Mouse (Mus musculus) left cerebral cortex, postnatal 4 days (tissue): ENCODE measurements around the gene Gm26657. TPM values are rescaled to one million over a fixed set of nuclear protein-coding genes. Genes with fewer than 3 reads are reported as not detected.

Experiments used
- DNase-seq: peaks from one replicate; pipeline ENCODE4 v3.0.0-alpha.2; 2022
- intact Hi-C: fragments of 180-260 bp; cut with DNase I; formaldehyde crosslinking; loops from one replicate; pipeline ENCODE4 v1.15.1; 2025
- total RNA-seq, 2 experiments: library from RNA; stranded (reverse); gene quantifications; 2 replicates each; pipeline ENCODE4 v1.2.3; 2021

Gene Gm26657
- total RNA-seq, 2 experiments from 2014 or later: not detected

- no peak for DNase-seq
- intact Hi-C loops: no loop called here
These were observed 17.2 kb downstream of the Gm26657 start for GRCm38 (mm10) chr4:56756966-56757600.

DNA sequence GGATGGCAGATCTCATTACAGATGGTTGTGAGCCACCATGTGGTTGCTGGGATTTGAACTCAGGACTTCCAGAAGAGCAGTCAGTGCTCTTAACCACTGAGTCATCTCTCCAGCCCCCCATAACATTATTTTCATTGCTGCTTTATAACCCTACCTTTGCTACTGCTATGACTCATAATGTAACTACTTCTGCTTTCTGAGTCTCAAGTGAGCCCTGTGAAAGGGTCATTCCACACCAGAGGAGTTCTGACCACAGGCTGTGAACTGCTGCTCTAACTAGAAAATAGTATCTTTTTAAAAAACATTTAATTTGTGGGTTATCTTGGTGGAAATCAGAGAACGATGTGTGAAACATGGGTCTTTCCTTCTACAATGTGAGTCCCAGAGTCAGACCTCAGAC is 17.8 kb downstream of the Gm26657 start:
- DNase-seq: no peak
- intact Hi-C loops: no loop called here

DNA sequence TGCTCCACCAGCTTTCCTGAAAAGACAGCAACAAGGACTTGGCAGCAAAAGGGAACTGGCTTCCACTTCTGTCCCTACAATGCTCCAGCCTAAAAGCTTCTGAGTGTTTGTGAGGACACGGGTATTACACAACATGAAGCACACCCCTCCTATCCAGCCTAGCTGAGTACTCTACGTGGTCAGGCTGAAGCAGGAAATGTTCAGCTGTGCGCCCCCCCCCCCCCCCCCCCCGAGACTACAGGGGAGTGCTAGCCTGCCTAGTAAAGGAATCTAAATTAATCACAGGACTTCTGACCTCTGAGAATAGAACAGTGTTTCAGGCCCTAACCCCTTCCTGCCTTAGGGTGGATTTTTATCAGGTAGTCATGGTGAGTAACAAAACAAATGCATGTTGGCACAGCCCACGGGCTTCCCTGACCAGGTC is 28.0 kb downstream of the Gm26657 start:
- intact Hi-C loops: no loop called here
- DNase-seq: no peak

DNA sequence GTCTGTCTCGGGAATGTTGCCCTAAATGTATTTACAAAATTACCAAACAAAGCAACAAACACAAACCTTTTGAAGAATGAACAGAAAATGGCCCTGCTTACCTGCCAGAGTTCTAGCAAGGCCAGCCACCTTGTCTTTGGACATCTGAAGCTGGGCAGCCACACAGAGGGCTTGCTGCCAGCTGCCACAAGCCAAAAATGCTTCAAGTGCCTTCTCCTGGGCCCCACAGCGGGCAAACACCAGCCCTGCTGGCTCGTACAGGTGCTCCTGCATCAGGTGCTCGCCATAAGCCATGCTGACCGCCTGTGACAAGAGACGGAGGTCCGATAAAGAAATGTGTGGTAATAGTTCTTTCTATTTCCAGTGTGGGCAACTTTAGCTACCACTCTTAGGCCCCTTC is 29.0 kb downstream of the Gm26657 start:
- DNase-seq: no peak
- intact Hi-C loops: no loop called here

- no peak for DNase-seq
- intact Hi-C loops: no loop called here
These were observed 31.2 kb downstream of the Gm26657 start for GRCm38 (mm10) chr4:56771065-56771464.

Other genes with a start within 250 kb of the Gm26657 start
- gene Actl7b, start 1.4 kb downstream of the Gm26657 start, total RNA-seq: not detected
- gene Actl7a, start 3.3 kb downstream of the Gm26657 start, total RNA-seq: not detected
- gene Elp1, start 62.3 kb downstream of the Gm26657 start, total RNA-seq: 100 to 1,000 TPM; 102 to 104 TPM
- 10 to 100 TPM; 17.7 to 18.3 TPM for gene Fam206a, start 62.3 kb downstream of the Gm26657 start, total RNA-seq
- 10 to 100 TPM; 18.5 to 20.4 TPM for gene Ctnnal1, start 125.1 kb downstream of the Gm26657 start, total RNA-seq
- gene Tmem245, start 207.4 kb downstream of the Gm26657 start, total RNA-seq: 10 to 100 TPM; 33.0 to 33.1 TPM